Mouse (Mus musculus): ENCODE data around the gene Pmpca. TPM values are rescaled to one million over a fixed set of nuclear protein-coding genes. Genes with fewer than 3 reads are reported as not detected.
"Not testable (repeated sequence)": the region's sequence is repeated elsewhere in the genome, so short reads cannot be mapped to it uniquely, and the experiment has no call there.

The Pmpca gene
- total RNA-seq, 2 experiments from 2014 or later = 108 to 113 TPM

GRCm38 (mm10) chr2:26364738-26365465 lies 24.2 kb upstream of the Pmpca start:
- DNase-seq (ENCODE audit: low spot score in 2 of 2) = no peak

GRCm38 (mm10) chr2:26367911-26368310 lies 21.2 kb upstream of the Pmpca start:
- no peak for DNase-seq (ENCODE audit: low spot score in 2 of 2)

DNA sequence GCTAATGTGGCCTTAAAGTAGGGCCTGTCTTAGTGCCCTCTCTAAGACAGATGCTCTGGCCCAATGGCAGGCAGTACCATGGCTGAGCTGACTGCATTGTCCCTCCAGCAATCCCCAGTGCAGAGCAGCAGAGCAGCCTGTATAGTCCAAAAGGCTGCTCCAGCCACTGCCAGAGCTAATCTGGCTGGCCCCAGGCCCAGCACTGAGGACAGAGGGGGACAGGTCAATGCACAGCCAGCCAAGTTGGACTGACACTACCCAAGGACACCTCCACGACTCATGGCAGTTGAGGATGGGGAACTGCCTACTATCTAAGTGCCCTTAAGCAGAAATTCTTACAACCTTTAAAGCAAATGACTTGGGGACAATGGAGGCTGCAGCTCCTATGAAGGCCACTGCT lies 20.6 kb upstream of the Pmpca start:
- no peak for DNase-seq (ENCODE audit: low spot score in 2 of 2)

DNA sequence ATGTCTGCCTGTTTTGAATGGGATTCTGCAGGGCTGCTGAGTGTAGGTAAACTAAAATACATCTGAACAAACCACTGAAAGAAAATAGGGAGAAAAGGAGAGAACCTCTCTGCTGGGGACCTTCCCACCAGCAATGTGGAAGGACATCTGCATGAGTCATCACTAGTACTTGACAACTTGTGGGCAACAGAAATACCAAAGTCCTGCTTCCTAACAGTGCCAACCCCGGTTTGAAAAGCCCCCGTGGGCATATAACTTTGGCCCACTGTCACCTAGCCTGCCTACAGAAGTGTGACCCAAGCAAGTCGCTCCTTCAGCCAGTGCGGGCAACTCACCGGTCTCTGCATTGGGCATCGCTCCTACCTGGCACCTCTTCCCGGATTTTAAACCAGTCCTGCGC lies 16.7 kb upstream of the Pmpca start:
- no peak for DNase-seq (ENCODE audit: low spot score in 2 of 2)

- DNase-seq (ENCODE audit: low spot score in 2 of 2) = peak; percentile 66 to 87
Measured at GRCm38 (mm10) chr2:26380131-26380771, 8.9 kb upstream of the Pmpca start, which contains the start of gene Snapc4. Snapc4 (minus strand) TSS chr2:26380653.

- not testable (repeated sequence) for DNase-seq (ENCODE audit: low spot score in 2 of 2)
Measured at GRCm38 (mm10) chr2:26380871-26381270, 8.3 kb upstream of the Pmpca start.

- DNase-seq (ENCODE audit: low spot score in 2 of 2) = no peak
Measured at GRCm38 (mm10) chr2:26387713-26388112, 1.4 kb upstream of the Pmpca start.

GRCm38 (mm10) chr2:26388682-26389153 lies 421 bp upstream of the Pmpca start:
- no peak for DNase-seq (ENCODE audit: low spot score in 2 of 2)

GRCm38 (mm10) chr2:26390954-26391353 lies 1.8 kb downstream of the Pmpca start:
- no peak for DNase-seq (ENCODE audit: low spot score in 2 of 2)

- DNase-seq (ENCODE audit: low spot score in 2 of 2) = no peak
Measured at GRCm38 (mm10) chr2:26391617-26392016, 2.5 kb downstream of the Pmpca start.

- DNase-seq (ENCODE audit: low spot score in 2 of 2) = no peak
Measured at GRCm38 (mm10) chr2:26398978-26399377, 9.8 kb downstream of the Pmpca start.

DNA sequence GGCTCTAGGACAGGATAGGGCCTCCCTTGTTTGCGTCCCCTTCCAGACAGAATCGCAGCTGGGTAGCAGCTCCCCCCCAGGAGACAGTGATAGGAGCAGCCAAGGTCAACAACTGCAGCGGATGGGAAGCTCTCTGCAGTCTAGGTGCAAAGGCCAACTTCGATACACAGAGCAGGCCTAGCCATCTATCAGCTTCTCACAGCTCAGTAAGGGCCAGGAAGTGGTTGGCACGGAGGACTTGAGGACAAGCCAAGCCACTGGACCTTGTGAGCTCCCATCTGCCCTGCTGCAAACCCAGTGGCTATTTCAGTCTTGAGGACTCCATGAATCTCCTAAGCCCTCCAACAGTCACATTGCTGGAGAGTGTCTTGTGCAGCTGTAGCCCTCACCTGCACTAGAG lies 10.5 kb downstream of the Pmpca start:
- DNase-seq (ENCODE audit: low spot score in 2 of 2) = no peak

- no peak for DNase-seq (ENCODE audit: low spot score in 2 of 2)
Measured at GRCm38 (mm10) chr2:26400296-26400695, 11.2 kb downstream of the Pmpca start.

DNA sequence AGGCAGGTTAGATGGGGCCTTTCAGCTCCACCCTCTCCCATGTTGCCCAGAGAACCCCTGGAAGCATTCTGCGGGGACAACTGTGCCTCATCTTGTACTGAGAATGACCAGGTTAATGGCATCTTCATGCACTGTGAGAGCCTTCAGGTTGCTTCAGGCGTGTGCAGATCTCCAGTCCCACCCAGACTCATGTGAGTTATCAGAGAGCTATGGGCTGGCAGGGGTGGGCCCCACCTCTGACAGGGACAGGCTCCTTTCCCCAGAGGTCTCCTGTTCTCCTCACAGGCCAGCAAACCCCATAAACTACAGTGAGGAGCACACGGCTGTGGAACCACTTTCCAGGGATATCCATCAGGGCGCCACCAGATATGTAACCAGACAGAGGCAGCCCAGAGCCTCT lies 11.9 kb downstream of the Pmpca start:
- no peak for DNase-seq (ENCODE audit: low spot score in 2 of 2)

DNA sequence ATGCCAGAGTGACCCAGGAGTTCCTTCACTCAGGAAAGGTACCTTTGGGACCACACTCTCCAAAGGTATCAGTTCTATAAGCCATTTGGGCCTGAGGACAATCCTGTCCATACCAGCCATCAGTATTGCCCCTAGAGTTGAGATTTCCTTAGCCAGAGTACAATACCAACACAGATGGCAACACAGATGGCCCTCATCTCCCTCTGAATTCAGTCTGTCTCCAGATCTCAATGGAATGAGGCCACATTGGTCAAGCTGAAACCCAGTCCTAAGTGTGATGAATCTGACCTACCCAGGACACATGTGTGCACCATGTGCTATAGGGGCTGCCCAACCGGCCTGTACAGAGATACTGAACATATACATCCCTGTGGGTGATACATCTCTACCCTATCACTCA lies 13.1 kb downstream of the Pmpca start:
- DNase-seq (ENCODE audit: low spot score in 2 of 2) = no peak

- DNase-seq (ENCODE audit: low spot score in 2 of 2) = no peak
Measured at GRCm38 (mm10) chr2:26403306-26403705, 14.2 kb downstream of the Pmpca start.

DNA sequence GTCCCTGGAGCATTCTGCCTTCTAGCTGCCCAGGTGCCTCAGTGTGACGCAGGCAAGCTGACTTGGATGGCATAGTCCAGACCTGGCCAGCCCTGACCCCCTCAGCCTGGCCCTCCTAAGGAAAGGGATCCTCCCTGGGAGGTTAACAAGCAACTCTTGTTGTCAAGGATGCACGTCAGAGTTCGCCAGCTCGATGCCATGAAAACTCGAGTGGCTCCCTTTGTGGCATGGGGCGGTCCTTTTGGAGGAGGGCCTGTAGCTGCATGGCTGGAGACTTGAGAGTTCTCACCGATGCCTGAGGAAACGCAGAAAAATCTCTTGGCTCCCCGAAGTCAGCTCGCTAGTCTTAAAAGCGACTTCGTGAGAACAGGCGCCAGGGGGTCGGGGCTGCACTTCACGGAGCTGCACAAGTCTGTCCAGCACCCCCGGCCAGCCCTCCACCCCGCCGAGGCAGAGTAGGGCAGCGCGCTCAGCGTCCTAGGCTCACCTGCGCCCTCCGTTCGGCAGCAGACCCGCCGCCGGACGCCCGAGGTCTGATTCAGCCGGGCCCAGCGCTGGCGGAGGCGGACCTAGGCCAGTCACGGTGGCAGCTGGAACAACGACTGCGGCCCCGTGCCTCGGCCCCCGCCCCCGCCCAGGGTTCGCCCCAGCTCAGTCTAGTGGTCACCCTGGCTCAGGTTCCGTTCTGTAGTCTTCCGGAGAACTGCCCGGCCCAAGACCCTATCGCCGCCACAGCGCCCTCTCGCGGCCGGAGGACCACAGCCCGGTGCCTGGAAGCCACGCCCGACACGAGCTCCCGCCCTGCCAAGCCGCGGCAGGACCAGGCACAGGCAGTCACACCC lies 19.6 kb downstream of the Pmpca start, which contains the start of gene Inpp5e:
Gene Inpp5e, minus strand, starts transcription at position 689 of the 842 bp plus-strand sequence.
- DNase-seq (ENCODE audit: low spot score in 2 of 2) = peak; percentile 96 to 97

DNA sequence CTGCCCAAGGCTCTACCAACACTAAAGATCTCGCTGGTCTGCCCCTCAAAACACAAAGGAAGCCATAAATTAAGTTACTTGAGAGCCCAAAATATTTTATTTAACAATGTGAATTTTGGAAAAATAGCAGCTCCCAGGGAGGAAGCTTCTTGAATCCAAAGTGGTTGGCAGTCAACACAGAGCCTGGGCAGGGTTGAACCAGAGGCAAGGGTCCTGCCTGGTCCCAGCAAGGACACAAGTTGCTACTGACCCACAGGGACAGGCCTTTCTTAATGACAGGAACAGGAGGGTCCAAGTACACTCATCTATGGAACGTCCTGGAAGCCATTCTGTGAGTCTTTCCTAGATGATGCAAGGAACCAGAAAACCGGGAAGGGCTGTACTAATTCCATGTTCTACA lies 20.2 kb downstream of the Pmpca start:
- DNase-seq (ENCODE audit: low spot score in 2 of 2) = no peak

DNA sequence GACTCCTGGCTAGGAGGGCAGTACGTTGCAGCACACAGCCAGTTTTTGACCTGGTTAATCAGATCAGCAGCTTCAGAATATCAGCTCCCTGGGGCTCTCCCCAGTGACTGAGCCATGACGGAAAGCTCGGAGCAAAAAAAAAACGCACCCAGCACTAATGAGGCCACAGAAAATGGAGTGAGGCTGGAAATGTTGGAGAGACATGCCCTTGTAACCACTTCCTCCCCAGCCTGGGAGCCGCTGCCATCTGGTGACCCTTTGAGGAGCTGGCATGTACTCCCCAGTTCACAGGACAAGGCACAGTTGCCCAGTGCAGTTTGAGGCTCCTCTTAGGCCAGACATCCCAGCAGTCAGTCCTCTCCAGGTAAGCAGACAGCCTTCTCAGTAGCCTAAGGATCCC lies 21.0 kb downstream of the Pmpca start:
- DNase-seq (ENCODE audit: low spot score in 2 of 2) = no peak

DNA sequence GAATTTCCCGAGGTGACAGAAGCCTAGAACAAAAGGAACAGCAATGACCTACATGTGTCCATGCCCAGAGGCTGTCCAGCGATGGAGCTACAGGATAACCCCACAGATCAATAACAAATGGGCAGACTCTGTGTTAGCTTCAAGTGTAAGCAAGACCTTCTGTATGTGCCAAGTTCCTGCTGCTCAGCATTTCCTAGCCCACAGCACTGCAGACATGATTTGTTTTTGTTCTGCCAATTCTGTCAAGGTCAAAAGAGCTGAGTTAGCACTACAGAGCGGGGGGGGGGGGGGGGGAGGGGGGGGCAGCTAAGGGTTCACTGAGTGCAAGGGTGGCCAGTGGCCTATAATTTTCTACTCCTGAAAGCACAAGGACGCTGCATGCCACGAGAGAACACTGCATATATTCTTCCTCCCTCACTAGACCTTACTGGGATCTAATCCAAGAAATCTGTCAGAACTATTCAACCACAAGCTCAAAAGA lies 21.8 kb downstream of the Pmpca start:
- DNase-seq (ENCODE audit: low spot score in 2 of 2) = no peak

DNA sequence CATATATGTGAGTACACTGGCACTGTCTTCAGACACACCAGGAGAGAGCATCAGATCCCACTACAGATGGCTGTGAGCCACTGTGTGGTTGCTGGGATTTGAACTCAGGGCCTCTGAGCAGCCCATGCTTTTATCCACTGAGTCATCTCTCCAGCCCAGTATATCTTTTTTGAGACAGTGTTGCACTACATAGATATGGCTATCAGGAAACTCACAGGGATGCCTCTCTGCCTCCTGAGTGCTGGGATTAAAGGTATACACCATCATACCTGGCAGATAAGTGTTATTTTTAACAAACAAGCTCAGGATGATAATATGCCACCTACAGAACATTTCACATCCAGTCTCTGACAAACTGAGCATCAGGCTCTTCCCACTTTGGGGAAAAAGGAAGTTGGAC lies 27.9 kb downstream of the Pmpca start:
- no peak for DNase-seq (ENCODE audit: low spot score in 2 of 2)

DNA sequence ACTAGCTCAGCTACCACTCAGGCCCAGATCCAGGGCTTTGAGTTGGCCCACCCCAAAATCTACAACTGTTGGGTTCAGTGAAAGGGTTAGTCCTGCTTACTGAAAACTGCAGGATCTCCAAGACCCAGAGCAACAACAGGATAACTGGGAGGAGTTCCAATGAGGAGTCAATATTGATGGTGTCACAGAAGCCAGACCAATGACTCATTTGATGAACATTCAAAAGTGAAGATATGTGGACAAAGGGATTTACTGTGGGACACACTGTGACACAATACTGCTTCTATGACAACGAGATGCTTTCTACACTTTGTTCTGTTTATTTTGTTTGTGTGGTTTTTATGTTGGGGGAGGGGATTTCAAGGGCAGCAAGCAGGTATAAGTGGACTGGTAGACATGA lies 29.0 kb downstream of the Pmpca start:
- no peak for DNase-seq (ENCODE audit: low spot score in 2 of 2)

All from layer of hippocampus, postnatal 14 days (tissue).